Mouse (Mus musculus) liver, embryonic 15.5 days (tissue): Measurements from ENCODE around the gene Pcyox1. TPM values are rescaled to one million over a fixed set of nuclear protein-coding genes. Genes with fewer than 3 reads are reported as not detected.

Source experiments
- ATAC-seq: fragments of 200-750 bp; cut with Nextera tagmentation; 2 replicates; pipeline ENCODE4 v1.8.0; 2017; ENCODE audit warnings: moderate number of reproducible peaks, mild to moderate bottlenecking, moderate library complexity; ENCODE audit not compliant: insufficient read depth
- H3K27ac ChIP-seq: fragments of 300-500 bp; sonication (generic); replicated peaks from 2 replicates; pipeline ENCODE4 v1.5.1; 2015; ENCODE audit warnings: mild to moderate bottlenecking, inconsistent platforms
- H3K27me3 ChIP-seq: fragments of 300-500 bp; sonication (generic); 2 replicates; pipeline ENCODE4 v1.6.1; 2015; ENCODE audit warnings: mild to moderate bottlenecking, inconsistent platforms
- H3K36me3 ChIP-seq: fragments of 300-500 bp; sonication (generic); replicated peaks from 2 replicates; pipeline ENCODE4 v1.6.1; 2015; ENCODE audit warnings: moderate library complexity, mild to moderate bottlenecking, inconsistent platforms
- H3K4me1 ChIP-seq: fragments of 300-500 bp; sonication (generic); replicated peaks from 2 replicates; pipeline ENCODE4 v1.6.1; 2015; ENCODE audit warnings: inconsistent platforms
- H3K4me2 ChIP-seq: fragments of 300-500 bp; sonication (generic); 2 replicates; pipeline ENCODE4 v1.6.1; 2015; ENCODE audit warnings: moderate library complexity, mild to moderate bottlenecking, inconsistent platforms
- H3K4me3 ChIP-seq: fragments of 300-500 bp; sonication (generic); replicated peaks from 2 replicates; pipeline ENCODE4 v1.5.1; 2015; ENCODE audit warnings: mild to moderate bottlenecking, inconsistent platforms
- H3K9ac ChIP-seq: fragments of 300-500 bp; sonication (generic); 2 replicates; pipeline ENCODE4 v1.6.1; 2015; ENCODE audit warnings: moderate library complexity, mild to moderate bottlenecking, inconsistent platforms
- H3K9me3 ChIP-seq: fragments of 300-500 bp; sonication (generic); replicated peaks from 2 replicates; pipeline ENCODE4 v1.6.1; 2016; ENCODE audit warnings: inconsistent platforms
- WGBS: fragments of 180-500 bp; shearing (Covaris S2); methylation state at CpG from one replicate; pipeline ENCODE4 v1.1.7; 2015; ENCODE audit warnings: mixed read lengths; ENCODE audit not compliant: insufficient replicate concordance; 5-methylcytosine and 5-hydroxymethylcytosine counted together
- polyA plus RNA-seq: library from polyadenylated mRNA; unstranded; fragments of >200 nt; fragmentation: Nextera tagmentation; extraction: Ambion mirVana; gene quantifications from 2 replicates; pipeline ENCODE4 v1.2.1, GENCODE M21; 2015

The Pcyox1 gene
- polyA plus RNA-seq, 1 experiment from 2014 or later = 58.6 TPM

GRCm38 (mm10) chr6:86419239-86419638 is 22.3 kb upstream of the Pcyox1 start:
- Histone ChIP-seq H3K4me2 (no peak overlapping the region), H3K9ac (no peak overlapping the region), H3K9me3 (no peaks in the 10 kb centered on the region), H3K4me3 (no peak overlapping the region), H3K36me3 (peaks cover 59% of the 10 kb centered on the region), H3K27ac (no peak overlapping the region), H3K27me3 (no peaks in the 10 kb centered on the region), H3K4me1 (no peaks in the 10 kb centered on the region)
- 76% methylated on average over 3 of the region's 3 CpGs for WGBS
- ATAC-seq = no peak

GRCm38 (mm10) chr6:86418711-86419110 is 21.8 kb upstream of the Pcyox1 start:
- no peak overlapping the region for H3K9ac ChIP-seq
- no peak overlapping the region for H3K4me2 ChIP-seq
- ATAC-seq = no peak
- WGBS = 70% methylated on average over 6 of the region's 6 CpGs
- H3K4me3 ChIP-seq = no peak overlapping the region
- no peaks in the 10 kb centered on the region for H3K27me3 ChIP-seq
- peaks cover 57% of the 10 kb centered on the region for H3K36me3 ChIP-seq
- no peak overlapping the region for H3K27ac ChIP-seq
- H3K9me3 ChIP-seq = no peaks in the 10 kb centered on the region
- no peaks in the 10 kb centered on the region for H3K4me1 ChIP-seq

- H3K27me3 ChIP-seq = no peaks in the 10 kb centered on the region
- no peak overlapping the region for H3K9ac ChIP-seq
- H3K9me3 ChIP-seq = no peaks in the 10 kb centered on the region
- peaks cover 24% of the 10 kb centered on the region for H3K4me1 ChIP-seq
- no peak overlapping the region for H3K4me2 ChIP-seq
- no peak for ATAC-seq
- H3K27ac ChIP-seq = no peak overlapping the region
- peaks cover 6% of the 10 kb centered on the region; the same call in 1 of the 2 replicates for H3K36me3 ChIP-seq
- no peak overlapping the region for H3K4me3 ChIP-seq
These were observed 9.4 kb upstream of the Pcyox1 start for GRCm38 (mm10) chr6:86406306-86406705.

- Histone ChIP-seq H3K4me1 (peaks cover 36% of the 10 kb centered on the region), H3K36me3 (peaks cover 6% of the 10 kb centered on the region; the same call in 1 of the 2 replicates), H3K4me2 (peak overlapping the region; percentile 73), H3K27ac (peak overlapping the region; percentile 96), H3K27me3 (no peaks in the 10 kb centered on the region), H3K4me3 (peak overlapping the region; percentile 92), H3K9ac (peak overlapping the region; percentile 95), H3K9me3 (no peaks in the 10 kb centered on the region)
- 0% methylated on average over 11 of the region's 11 CpGs for WGBS
- no peak for ATAC-seq
These were observed 8.0 kb upstream of the Pcyox1 start for GRCm38 (mm10) chr6:86404996-86405395.

- 0% methylated on average over 62 of the region's 62 CpGs for WGBS
- Histone ChIP-seq H3K9me3 (no peaks in the 10 kb centered on the region), H3K4me2 (peak within 1 kb of the TSS; percentile 73), H3K9ac (peak within 1 kb of the TSS; percentile 95), H3K27me3 (peaks cover under 1% of the 10 kb centered on the region; the same call in 1 of the 2 replicates), H3K27ac (peak within 1 kb of the TSS; percentile 96), H3K4me3 (peak within 1 kb of the TSS; percentile 92), H3K36me3 (peaks cover 6% of the 10 kb centered on the region; the same call in 1 of the 2 replicates), H3K4me1 (peaks cover 37% of the 10 kb centered on the region)
- ATAC-seq = peak; percentile 95
These were observed 7.3 kb upstream of the Pcyox1 start, which contains the start of gene Tia1 for GRCm38 (mm10) chr6:86404100-86404861. Tia1 (plus strand) TSS chr6:86404219.

- Histone ChIP-seq H3K36me3 (peaks cover 6% of the 10 kb centered on the region; the same call in 1 of the 2 replicates), H3K4me1 (peaks cover 40% of the 10 kb centered on the region), H3K4me3 (peak overlapping the region; percentile 92), H3K27me3 (peaks cover 5% of the 10 kb centered on the region; the same call in 1 of the 2 replicates), H3K27ac (peak overlapping the region; percentile 96), H3K4me2 (peak overlapping the region; percentile 73), H3K9ac (peak overlapping the region; percentile 95; the same call in 1 of the 2 replicates), H3K9me3 (no peaks in the 10 kb centered on the region)
- ATAC-seq = peak; percentile 61
- WGBS = under 1% methylated on average over 15 of the region's 15 CpGs
These were observed 6.8 kb upstream of the Pcyox1 start for GRCm38 (mm10) chr6:86403728-86404099.

- WGBS = 31% methylated on average over 12 of the region's 12 CpGs
- H3K4me3 ChIP-seq = peak overlapping the region; percentile 92
- H3K27me3 ChIP-seq = peaks cover 6% of the 10 kb centered on the region; the same call in 1 of the 2 replicates
- peaks cover 40% of the 10 kb centered on the region for H3K4me1 ChIP-seq
- no peak for ATAC-seq
- H3K36me3 ChIP-seq = peaks cover 6% of the 10 kb centered on the region; the same call in 1 of the 2 replicates
- H3K27ac ChIP-seq = no peak overlapping the region
- peak overlapping the region; percentile 95; the same call in 1 of the 2 replicates for H3K9ac ChIP-seq
- H3K4me2 ChIP-seq = peak overlapping the region; percentile 73
- no peaks in the 10 kb centered on the region for H3K9me3 ChIP-seq
These were observed 6.0 kb upstream of the Pcyox1 start for GRCm38 (mm10) chr6:86402681-86403607.

- H3K4me1 ChIP-seq = peaks cover 59% of the 10 kb centered on the region
- 7% methylated on average over 9 of the region's 9 CpGs for WGBS
- ATAC-seq = no peak
- no peaks in the 10 kb centered on the region for H3K36me3 ChIP-seq
- H3K27ac ChIP-seq = no peak overlapping the region
- H3K9ac ChIP-seq = no peak overlapping the region
- H3K4me2 ChIP-seq = peak overlapping the region; percentile 53
- H3K9me3 ChIP-seq = no peaks in the 10 kb centered on the region
- H3K27me3 ChIP-seq = peaks cover 9% of the 10 kb centered on the region; the same call in 1 of the 2 replicates
- H3K4me3 ChIP-seq = peak overlapping the region; percentile 26
These were observed 4.0 kb upstream of the Pcyox1 start for GRCm38 (mm10) chr6:86400972-86401371.

GRCm38 (mm10) chr6:86399995-86400394 is 3.0 kb upstream of the Pcyox1 start:
- Histone ChIP-seq H3K9me3 (no peaks in the 10 kb centered on the region), H3K27ac (no peak overlapping the region), H3K27me3 (peaks cover 9% of the 10 kb centered on the region; the same call in 1 of the 2 replicates), H3K4me3 (no peak overlapping the region), H3K9ac (no peak overlapping the region), H3K36me3 (no peaks in the 10 kb centered on the region), H3K4me2 (no peak overlapping the region), H3K4me1 (peaks cover 58% of the 10 kb centered on the region)
- ATAC-seq = no peak
- WGBS = 58% methylated on average over 2 of the region's 2 CpGs

- no peaks in the 10 kb centered on the region for H3K9me3 ChIP-seq
- H3K9ac ChIP-seq = no peak overlapping the region
- H3K4me1 ChIP-seq = peaks cover 66% of the 10 kb centered on the region
- WGBS = 80% methylated on average over 2 of the region's 2 CpGs
- H3K4me3 ChIP-seq = no peak overlapping the region
- no peak overlapping the region for H3K27ac ChIP-seq
- H3K36me3 ChIP-seq = peaks cover 5% of the 10 kb centered on the region; the same call in 1 of the 2 replicates
- no peak overlapping the region for H3K4me2 ChIP-seq
- no peak for ATAC-seq
- H3K27me3 ChIP-seq = peaks cover 9% of the 10 kb centered on the region; the same call in 1 of the 2 replicates
These were observed 2.0 kb upstream of the Pcyox1 start for GRCm38 (mm10) chr6:86398986-86399385.
